Comparison of ENCODE assay signal across 8 mouse cellular contexts in the genomic region with DNA sequence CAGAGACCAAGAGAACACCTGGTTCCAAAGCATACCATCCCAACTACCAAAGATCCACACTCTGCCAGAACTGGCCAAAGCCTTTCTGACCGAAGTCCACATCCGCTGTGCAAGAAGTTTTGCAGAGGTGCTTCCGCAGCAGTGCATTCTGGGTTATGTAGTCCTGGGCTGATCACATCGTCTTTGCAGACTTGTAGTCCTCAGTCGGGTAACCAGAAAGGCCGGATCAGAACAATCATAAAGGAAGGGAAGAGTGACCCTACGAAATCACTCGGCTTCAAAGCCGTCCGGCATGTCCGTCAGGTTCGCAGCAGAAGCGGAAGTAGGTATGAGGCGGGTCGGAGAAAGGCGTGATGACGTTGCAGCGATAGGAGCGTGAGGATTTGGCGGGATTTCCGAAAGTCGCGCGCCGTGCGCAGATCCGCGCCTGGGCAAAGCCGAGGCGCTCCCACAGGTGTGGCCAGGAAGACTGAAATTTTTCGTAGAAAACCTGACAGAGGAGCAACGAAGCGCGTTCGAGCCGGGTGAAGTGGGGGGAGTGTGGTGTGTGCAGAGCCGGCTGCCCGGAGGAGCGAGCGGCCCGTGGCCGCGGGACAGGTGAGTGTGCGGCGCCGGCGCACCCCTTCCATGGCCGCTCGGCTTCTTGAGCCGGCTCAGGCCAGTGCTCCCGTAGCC. TPM values are rescaled to one million over a fixed set of nuclear protein-coding genes. Genes with fewer than 3 reads are reported as not detected.
DNase-seq lines count a peak whose midpoint lies in the region; ATAC-seq and TF ChIP-seq lines count a peak whose summit lies in the region.

Gene Rad51 (plus strand): TSS at position 356 of the 675 bp plus-strand sequence.

- in situ Hi-C loops in CH12.LX (cut with MboI; ENCODE audit: low pct_ligation_motif_present, low pct_unique_long_range_greater_than_20kb, low sequenced_read_pairs) = no loop called here

- peak within 1 kb of the TSS; percentile 86 to 88 (median 87) for H3K4me3 ChIP-seq in CH12.LX (replicated peaks in 1 of 3; ENCODE audit: low read depth in 2 of 3, low read length in 2 of 3, poor library complexity in 1 of 3)
- peak within 1 kb of the TSS; percentile 73 for H3K4me3 ChIP-seq in forebrain, embryonic 11.5 days (ENCODE audit: low read depth, low read length)
- H3K4me3 ChIP-seq in heart, embryonic 16.5 days (ENCODE audit: low read length) = peak within 1 kb of the TSS; percentile 74
- peak within 1 kb of the TSS; percentile 93 for H3K4me3 ChIP-seq in liver, embryonic 15.5 days (replicated peaks)
- H3K4me3 ChIP-seq in neural tube, embryonic 12.5 days = peak within 1 kb of the TSS; percentile 72

- TF ChIP-seq EP300 in CH12.LX (IDR thresholded peaks at IDR 0.05; ENCODE audit: low read length) = no peak

- no peak for TF ChIP-seq CTCF in CH12.LX (conservative IDR thresholded peaks at IDR 0.05 in 1 of 2, IDR thresholded peaks at IDR 0.05 in 1 of 2; ENCODE audit: low read depth in 2 of 2, low read length in 2 of 2)

- peak within 1 kb of the TSS; percentile 67 for H3K27ac ChIP-seq in CH12.LX (ENCODE audit: insufficient read depth, low read depth)
- H3K27ac ChIP-seq in forebrain, embryonic 11.5 days (ENCODE audit: low read depth, low read length) = peak within 1 kb of the TSS; percentile 58
- peak within 1 kb of the TSS; percentile 91 for H3K27ac ChIP-seq in heart, embryonic 16.5 days (ENCODE audit: low read length)
- peak within 1 kb of the TSS; percentile 92 for H3K27ac ChIP-seq in liver, embryonic 15.5 days (replicated peaks)
- no peak within 1 kb of the TSS for H3K27ac ChIP-seq in neural tube, embryonic 12.5 days

- peak; percentile 92 for DNase-seq in CH12.LX (ENCODE audit: extremely low read depth)
- peak; percentile 92 for DNase-seq in c-Kit-positive CD71-positive TER-119-negative erythroid progenitor cells, embryonic 14.5 days (ENCODE audit: low read depth)
- peak; percentile 91 for DNase-seq in forebrain, embryonic 11.5 days (ENCODE audit: low spot score)
- peak; percentile 90 to 93 for DNase-seq in kidney, postnatal 36 days
- DNase-seq in telencephalon, adult 2 months (ENCODE audit: low read depth, low spot score) = peak; percentile 86

- H3K4me2 ChIP-seq in CH12.LX (ENCODE audit: insufficient read depth, low read depth, poor library complexity, severe bottlenecking) = peak within 1 kb of the TSS; percentile 98
- peak within 1 kb of the TSS; percentile 82 for H3K4me2 ChIP-seq in forebrain, embryonic 11.5 days (ENCODE audit: low read depth, low read length, severe bottlenecking)
- H3K4me2 ChIP-seq in heart, embryonic 16.5 days (ENCODE audit: low read depth, low read length) = peak within 1 kb of the TSS; percentile 77
- H3K4me2 ChIP-seq in liver, embryonic 15.5 days = peak within 1 kb of the TSS; percentile 83
- peak within 1 kb of the TSS; percentile 97 for H3K4me2 ChIP-seq in neural tube, embryonic 12.5 days (replicated peaks)

- H3K9me3 ChIP-seq in CH12.LX (replicated peaks; ENCODE audit: low read length) = no peaks in the 10 kb centered on the region
- no peaks in the 10 kb centered on the region for H3K9me3 ChIP-seq in forebrain, embryonic 11.5 days (ENCODE audit: control insufficient read depth, low read length)
- H3K9me3 ChIP-seq in heart, embryonic 16.5 days (replicated peaks; ENCODE audit: control insufficient read depth, low read length) = no peaks in the 10 kb centered on the region
- H3K9me3 ChIP-seq in liver, embryonic 15.5 days (replicated peaks) = no peaks in the 10 kb centered on the region
- H3K9me3 ChIP-seq in neural tube, embryonic 12.5 days = no peaks in the 10 kb centered on the region

- H3K79me2 ChIP-seq in CH12.LX (replicated peaks; ENCODE audit: control insufficient read depth, extremely low read depth, insufficient read depth, poor library complexity, severe bottlenecking) = peaks cover 48% of the 10 kb centered on the region

- ATAC-seq in forebrain, embryonic 11.5 days (replicated peaks; ENCODE audit: low FRiP score) = peak; percentile 91
- peak; percentile 91 for ATAC-seq in heart, embryonic 16.5 days (replicated peaks; ENCODE audit: extremely low read depth, insufficient read depth, low FRiP score)
- peak; percentile 94 for ATAC-seq in liver, embryonic 15.5 days (ENCODE audit: insufficient read depth)
- ATAC-seq in neural tube, embryonic 12.5 days (ENCODE audit: low FRiP score, low read depth) = peak; percentile 89

- TF ChIP-seq POLR2A in CH12.LX (IDR thresholded peaks at IDR 0.05; ENCODE audit: low read depth, low read length) = peak; percentile 82

- H3K9ac ChIP-seq in CH12.LX (ENCODE audit: insufficient read depth, low read depth) = peak within 1 kb of the TSS; percentile 85
- peak within 1 kb of the TSS; percentile 78 for H3K9ac ChIP-seq in forebrain, embryonic 11.5 days (ENCODE audit: low read length)
- peak within 1 kb of the TSS; percentile 82 for H3K9ac ChIP-seq in heart, embryonic 16.5 days (ENCODE audit: low read length)
- H3K9ac ChIP-seq in liver, embryonic 15.5 days = peak within 1 kb of the TSS; percentile 86
- H3K9ac ChIP-seq in neural tube, embryonic 12.5 days = peak within 1 kb of the TSS; percentile 67

- H3K4me1 ChIP-seq in CH12.LX (ENCODE audit: control insufficient read depth in 1 of 2, insufficient read depth in 2 of 2) = peaks cover 0 to 26% of the 10 kb centered on the region in 2 experiments; a peak in 3 of 4 replicates
- peaks cover 4% of the 10 kb centered on the region; the same call in 1 of the 2 replicates for H3K4me1 ChIP-seq in forebrain, embryonic 11.5 days (replicated peaks; ENCODE audit: control insufficient read depth, insufficient read depth, low read length)
- H3K4me1 ChIP-seq in heart, embryonic 16.5 days (ENCODE audit: control insufficient read depth, insufficient read depth, low read length) = peaks cover 5% of the 10 kb centered on the region; the same call in 1 of the 2 replicates
- peaks cover 31% of the 10 kb centered on the region for H3K4me1 ChIP-seq in liver, embryonic 15.5 days (replicated peaks)
- H3K4me1 ChIP-seq in neural tube, embryonic 12.5 days = peaks cover 8% of the 10 kb centered on the region

- under 1% methylated on average over 51 of the region's 51 CpGs for WGBS in forebrain, embryonic 11.5 days
- under 1% methylated on average over 51 of the region's 51 CpGs for WGBS in heart, embryonic 16.5 days
- under 1% methylated on average over 51 of the region's 51 CpGs for WGBS in liver, embryonic 15.5 days (ENCODE audit: insufficient replicate concordance)
- under 1% methylated on average over 51 of the region's 51 CpGs for WGBS in neural tube, embryonic 12.5 days

- dilution Hi-C loops in CH12.LX (cut with MboI; ENCODE audit: extremely low pct_ligation_motif_present, extremely low pct_unique_long_range_greater_than_20kb, low sequenced_read_pairs) = no loop called here

- no peaks in the 10 kb centered on the region for H3K27me3 ChIP-seq in CH12.LX (replicated peaks)
- no peaks in the 10 kb centered on the region for H3K27me3 ChIP-seq in forebrain, embryonic 11.5 days (ENCODE audit: control insufficient read depth, insufficient read depth, low read length)
- H3K27me3 ChIP-seq in heart, embryonic 16.5 days (ENCODE audit: control insufficient read depth, insufficient read depth, low read length) = no peaks in the 10 kb centered on the region
- no peaks in the 10 kb centered on the region for H3K27me3 ChIP-seq in liver, embryonic 15.5 days
- no peaks in the 10 kb centered on the region for H3K27me3 ChIP-seq in neural tube, embryonic 12.5 days (replicated peaks)

- peaks cover 17 to 40% of the 10 kb centered on the region in 2 experiments for H3K36me3 ChIP-seq in CH12.LX (replicated peaks in 1 of 2; ENCODE audit: control insufficient read depth in 1 of 2, insufficient read depth in 1 of 2, low read length in 1 of 2)
- H3K36me3 ChIP-seq in forebrain, embryonic 11.5 days (ENCODE audit: control insufficient read depth, insufficient read depth, low read length) = no peaks in the 10 kb centered on the region; the same call in 1 of the 2 replicates
- 0 out of 2 replicates have a peak, but pooled peaks cover 2% of the 10 kb centered on the region for H3K36me3 ChIP-seq in heart, embryonic 16.5 days (ENCODE audit: control insufficient read depth, insufficient read depth)
- peaks cover 50% of the 10 kb centered on the region for H3K36me3 ChIP-seq in liver, embryonic 15.5 days (replicated peaks)
- peaks cover 7% of the 10 kb centered on the region for H3K36me3 ChIP-seq in neural tube, embryonic 12.5 days

- no peak for TF ChIP-seq RAD21 in CH12.LX (IDR thresholded peaks at IDR 0.05; ENCODE audit: low read depth, low read length)

TF ChIP-seq in CH12.LX, 34 proteins besides CTCF, POLR2A, EP300 and RAD21 (continues in another document):
- peak; percentile 75 for TF ChIP-seq TBP (conservative IDR thresholded peaks at IDR 0.05; ENCODE audit: low read depth, low read length)
- no peak for TF ChIP-seq USF1 (IDR thresholded peaks at IDR 0.05; ENCODE audit: low read depth, low read length)
- peak; percentile 97 for TF ChIP-seq MXI1 (IDR thresholded peaks at IDR 0.05; ENCODE audit: low read depth, low read length)
- peak; percentile 86 for TF ChIP-seq MYC (IDR thresholded peaks at IDR 0.05; ENCODE audit: low read depth, low read length)
- TF ChIP-seq E2F4 (IDR thresholded peaks at IDR 0.05; ENCODE audit: insufficient replicate concordance, low read depth, low read length) = peak; percentile 96; the same call in 1 of the 2 replicates
- TF ChIP-seq UBTF (IDR thresholded peaks at IDR 0.05; ENCODE audit: low read depth, low read length) = peak; percentile 61; the same call in 1 of the 2 replicates
- TF ChIP-seq MAZ (IDR thresholded peaks at IDR 0.05; ENCODE audit: low read depth, low read length) = no peak
- TF ChIP-seq BHLHE40 (IDR thresholded peaks at IDR 0.05; ENCODE audit: low read depth, low read length) = peak; percentile 50
- TF ChIP-seq USF2 (conservative IDR thresholded peaks at IDR 0.05; ENCODE audit: low read depth, low read length) = no peak
- TF ChIP-seq NELFE (IDR thresholded peaks at IDR 0.05; ENCODE audit: low read depth, low read length) = peak; percentile 90
- TF ChIP-seq MAFK (IDR thresholded peaks at IDR 0.05; ENCODE audit: insufficient replicate concordance, low read length) = no peak
- peak; percentile 96; the same call in 1 of the 2 replicates for TF ChIP-seq KAT2A (IDR thresholded peaks at IDR 0.05; ENCODE audit: insufficient replicate concordance, low read length)
- TF ChIP-seq ZNF384 (IDR thresholded peaks at IDR 0.05; ENCODE audit: low read depth, low read length) = no peak; the same call in 1 of the 2 replicates
- no peak for TF ChIP-seq JUND (conservative IDR thresholded peaks at IDR 0.05; ENCODE audit: low read depth, low read length)

RNA-seq across cellular contexts. Expression of gene Rad51, which starts in this region (rescaled TPM):
- 40.5 and 45.0 TPM in 2 replicates for total RNA-seq in CH12.LX (2012; rRNA removed)
- 16.1 and 18.6 TPM in 2 replicates for total RNA-seq in CH12.LX (2014; rRNA removed)
- 87.5 and 109 TPM in 2 replicates for polyA plus RNA-seq in CH12.LX (2012; ENCODE audit: insufficient read length, low read depth)
- 84.2 and 91.2 TPM in 2 replicates for polyA plus RNA-seq in forebrain, embryonic 11.5 days (2014; fragmentation: Nextera tagmentation; extraction: Ambion mirVana)
- 26.5 and 34.6 TPM in 2 replicates for polyA plus RNA-seq in heart, embryonic 16.5 days (2015; fragmentation: Nextera tagmentation; extraction: Ambion mirVana)
- 30.4 and 36.9 TPM in 2 replicates for polyA plus RNA-seq in liver, embryonic 15.5 days (2015; fragmentation: Nextera tagmentation; extraction: Ambion mirVana)
- 31.9 and 34.0 TPM in 2 replicates for polyA plus RNA-seq in neural tube, embryonic 12.5 days (2016; fragmentation: Nextera tagmentation; extraction: Ambion mirVana)
